Mouse (Mus musculus) limb, embryonic 12.5 days (tissue): ENCODE data around the gene Zfp865. TPM values are rescaled to one million over a fixed set of nuclear protein-coding genes. Genes with fewer than 3 reads are reported as not detected.

Source experiments
- ATAC-seq: fragments of 200-750 bp; cut with Nextera tagmentation; 2 replicates; pipeline ENCODE4 v1.8.0; 2017; ENCODE audit warnings: low read depth, moderate TSS enrichment; ENCODE audit not compliant: insufficient number of reproducible peaks, insufficient read depth, low FRiP score, low TSS enrichment
- H3K27ac ChIP-seq: fragments of 300-500 bp; sonication (generic); 2 replicates; pipeline ENCODE4 v1.5.1; 2016; ENCODE audit warnings: mild to moderate bottlenecking, moderate library complexity
- H3K27me3 ChIP-seq: fragments of 300-500 bp; sonication (generic); 2 replicates; pipeline ENCODE4 v1.6.1; 2016; ENCODE audit warnings: mild to moderate bottlenecking, moderate library complexity
- H3K36me3 ChIP-seq: fragments of 300-500 bp; sonication (generic); 2 replicates; pipeline ENCODE4 v1.6.1; 2016; ENCODE audit warnings: mild to moderate bottlenecking, moderate library complexity
- H3K4me1 ChIP-seq: fragments of 300-500 bp; sonication (generic); replicated peaks from 2 replicates; pipeline ENCODE4 v1.6.1; 2016
- H3K4me2 ChIP-seq: fragments of 300-500 bp; sonication (generic); 2 replicates; pipeline ENCODE4 v1.6.1; 2016; ENCODE audit warnings: mild to moderate bottlenecking, moderate library complexity
- H3K4me3 ChIP-seq: fragments of 300-500 bp; sonication (generic); replicated peaks from 2 replicates; pipeline ENCODE4 v1.5.1; 2016; ENCODE audit warnings: mild to moderate bottlenecking
- H3K9ac ChIP-seq: fragments of 300-500 bp; sonication (generic); replicated peaks from 2 replicates; pipeline ENCODE4 v1.6.1; 2016; ENCODE audit warnings: mild to moderate bottlenecking, moderate library complexity
- H3K9me3 ChIP-seq: fragments of 300-500 bp; sonication (generic); 2 replicates; pipeline ENCODE4 v1.6.1; 2016; ENCODE audit warnings: mild to moderate bottlenecking, moderate library complexity
- WGBS: fragments of 180-500 bp; shearing (Covaris S2); methylation state at CpG from one replicate; pipeline ENCODE4 v1.1.7; 2016; 5-methylcytosine and 5-hydroxymethylcytosine counted together
- polyA plus RNA-seq: library from polyadenylated mRNA; unstranded; fragments of >200 nt; fragmentation: Nextera tagmentation; extraction: Ambion mirVana; gene quantifications from 2 replicates; pipeline ENCODE4 v1.2.1, GENCODE M21; 2016

Zfp865 gene
- polyA plus RNA-seq, result 7.0 and 8.1 TPM in 2 replicates

DNA sequence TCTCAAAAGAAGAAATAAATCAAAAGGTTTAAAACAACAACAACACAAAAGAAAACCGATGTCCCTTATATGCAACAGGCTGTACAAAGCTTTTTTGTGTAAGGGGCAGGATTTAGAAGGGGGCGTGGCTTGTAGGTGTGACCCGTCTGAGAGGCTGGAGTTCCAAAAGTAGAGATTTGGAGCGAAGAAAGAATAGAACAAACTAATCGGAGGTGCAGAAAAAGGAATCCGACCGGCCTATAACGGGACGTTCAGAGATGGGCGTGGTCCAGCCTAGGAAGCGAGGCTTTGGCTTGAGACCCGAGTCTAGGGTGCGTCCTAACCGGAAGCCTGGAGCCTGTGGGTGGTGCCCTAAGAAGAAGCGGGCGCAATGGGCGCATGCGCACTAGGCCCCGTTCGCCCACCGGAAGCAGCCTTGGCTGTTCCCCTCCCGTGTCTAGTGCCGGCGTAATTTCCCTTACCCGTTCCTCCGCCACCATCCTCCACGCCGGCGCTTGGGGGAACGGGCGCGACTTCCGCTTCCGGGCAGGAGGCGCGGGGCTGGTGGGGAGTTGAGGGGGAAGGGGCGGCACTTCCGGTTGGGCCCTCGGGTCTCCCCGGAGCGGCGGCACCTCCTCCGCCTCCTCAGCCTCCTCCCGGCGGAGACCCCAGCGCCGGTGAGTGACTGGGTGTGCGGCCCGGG, at the start of gene Zfp865, which contains the start of gene Ccdc106:
Gene Zfp865, plus strand, starts transcription at position 377 of the 682 bp plus-strand sequence.
Gene Ccdc106, plus strand, starts transcription at position 554 of the 682 bp plus-strand sequence.
- Histone ChIP-seq H3K27me3 (no peaks in the 10 kb centered on the region), H3K4me1 (peaks cover 23% of the 10 kb centered on the region), H3K9me3 (no peaks in the 10 kb centered on the region), H3K9ac (peak within 1 kb of the TSS; percentile 93), H3K4me3 (peak within 1 kb of the TSS; percentile 84), H3K4me2 (peak within 1 kb of the TSS; percentile 87), H3K27ac (peak within 1 kb of the TSS; percentile 98), H3K36me3 (peaks cover 46% of the 10 kb centered on the region)
- peak; percentile 89 for ATAC-seq
- WGBS, result 0% methylated on average over 49 of the region's 49 CpGs

DNA sequence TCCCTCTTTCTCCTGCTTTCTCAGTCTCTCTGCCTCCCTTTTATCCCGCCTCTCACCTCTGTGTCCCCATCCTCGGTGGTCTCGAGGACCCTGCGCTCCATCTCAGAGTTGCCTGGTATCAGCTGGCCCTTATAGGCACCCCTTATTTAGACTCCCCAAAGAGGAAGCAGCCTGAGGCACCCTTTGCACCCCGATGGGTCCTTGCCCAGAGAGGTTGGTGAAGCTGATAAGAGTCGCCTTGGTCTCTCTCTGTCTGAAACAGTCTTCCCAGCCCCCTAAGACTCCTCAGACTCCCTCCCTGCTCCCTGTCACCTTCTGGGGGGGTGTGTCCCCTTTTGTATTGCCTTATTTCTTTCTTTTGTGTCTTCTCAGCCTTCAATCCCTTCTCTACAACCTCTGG, 49.1 kb upstream of the Zfp865 start, which contains the start of gene Sbk3:
Gene Sbk3, minus strand, starts transcription at position 101 of the 400 bp plus-strand sequence.
- Histone ChIP-seq H3K27me3 (peaks cover 6% of the 10 kb centered on the region), H3K4me2 (no peak within 1 kb of the TSS), H3K4me3 (no peak within 1 kb of the TSS), H3K9me3 (no peaks in the 10 kb centered on the region), H3K9ac (no peak within 1 kb of the TSS), H3K36me3 (no peaks in the 10 kb centered on the region), H3K27ac (no peak within 1 kb of the TSS), H3K4me1 (no peaks in the 10 kb centered on the region)
- ATAC-seq, result no peak
- 40% methylated on average over 6 of the region's 6 CpGs for WGBS

DNA sequence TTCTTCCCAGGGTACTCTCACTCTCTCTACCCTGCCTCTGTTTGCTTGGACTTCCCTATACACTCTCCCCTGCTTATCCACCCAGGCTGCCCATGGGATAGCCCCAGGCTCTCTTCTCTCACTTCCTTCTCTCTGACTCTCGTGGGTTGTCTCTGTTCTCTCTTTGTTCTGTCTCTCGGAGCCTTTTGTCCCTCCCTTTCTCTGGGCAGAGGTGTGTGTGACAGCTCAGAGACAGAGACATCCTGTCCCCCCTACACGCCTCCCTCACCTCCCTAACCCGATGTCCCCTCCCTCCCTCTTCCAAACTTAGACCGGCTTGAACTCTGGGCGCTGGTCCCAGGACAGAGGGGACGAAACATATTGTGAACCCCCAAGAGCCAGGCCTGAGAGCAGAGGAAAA, 48.5 kb upstream of the Zfp865 start:
- Histone ChIP-seq H3K4me2 (no peak overlapping the region), H3K36me3 (no peaks in the 10 kb centered on the region), H3K4me1 (no peaks in the 10 kb centered on the region), H3K9me3 (0 out of 2 replicates have a peak, but pooled peaks cover under 1% of the 10 kb centered on the region), H3K9ac (no peak overlapping the region), H3K27ac (no peak overlapping the region), H3K27me3 (peaks cover 6% of the 10 kb centered on the region), H3K4me3 (no peak overlapping the region)
- ATAC-seq, result no peak
- WGBS, result 20% methylated on average over 7 of the region's 7 CpGs

DNA sequence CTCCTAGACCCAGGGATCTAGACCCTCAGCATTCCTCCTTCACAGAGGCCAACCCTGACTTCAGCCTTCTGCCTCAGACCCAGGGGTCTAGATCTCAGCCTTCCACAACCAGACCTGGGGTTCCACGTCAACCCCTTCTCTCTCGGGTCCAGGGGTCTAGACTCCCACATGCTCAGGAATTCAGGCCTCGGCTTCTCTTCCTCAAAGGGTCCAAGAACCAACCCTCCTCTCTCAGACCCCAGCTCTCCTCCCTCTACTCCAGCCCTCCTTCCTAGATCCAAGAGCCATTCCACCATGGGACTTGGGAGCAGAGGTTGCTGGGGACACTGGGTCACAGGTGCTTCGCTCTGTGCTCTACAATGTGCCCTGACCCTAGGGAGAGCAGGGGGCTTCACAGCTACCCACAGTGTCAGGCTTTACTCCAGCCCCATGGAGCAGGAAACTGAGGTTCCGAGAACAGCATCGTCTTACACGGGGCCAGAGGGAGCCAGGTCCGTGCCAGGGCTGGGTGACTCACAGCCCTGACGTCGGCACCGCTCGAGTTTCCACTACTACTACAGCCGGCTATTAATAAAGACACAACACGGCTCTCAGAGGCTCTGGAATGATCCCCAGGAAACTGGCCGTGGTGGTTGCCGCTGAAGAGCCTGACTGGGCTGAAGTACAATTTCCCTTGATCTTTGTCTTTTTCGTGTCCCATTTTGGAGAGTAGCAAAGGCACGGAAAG, 47.7 kb upstream of the Zfp865 start:
- Histone ChIP-seq H3K4me1 (no peaks in the 10 kb centered on the region), H3K4me3 (no peak overlapping the region), H3K27ac (no peak overlapping the region), H3K27me3 (peaks cover 3% of the 10 kb centered on the region), H3K9ac (no peak overlapping the region), H3K9me3 (0 out of 2 replicates have a peak, but pooled peaks cover 4% of the 10 kb centered on the region), H3K36me3 (no peaks in the 10 kb centered on the region), H3K4me2 (no peak overlapping the region)
- WGBS, result 69% methylated on average over 18 of the region's 18 CpGs
- no peak; the same call in 1 of the 2 replicates for ATAC-seq

DNA sequence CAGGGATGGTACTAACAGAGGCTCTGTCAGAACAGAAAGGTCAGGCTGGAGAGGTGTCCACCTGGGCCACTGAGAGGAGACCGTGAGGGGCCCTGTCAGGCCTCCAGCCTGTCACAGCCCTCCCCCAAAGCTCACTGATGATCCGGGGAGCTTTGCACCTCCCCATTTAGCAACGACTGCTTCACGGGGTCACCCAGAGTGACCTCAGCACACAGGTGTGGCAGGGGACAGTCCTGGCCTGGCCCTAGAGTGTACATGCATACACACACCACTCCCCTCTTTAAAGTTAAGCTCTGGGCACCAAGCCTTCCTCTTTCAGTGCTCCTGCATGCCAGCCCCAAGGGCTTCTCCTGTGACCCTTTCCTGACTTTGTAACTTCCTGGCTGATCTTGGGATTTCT, 44.7 kb upstream of the Zfp865 start:
- Histone ChIP-seq H3K9me3 (0 out of 2 replicates have a peak, but pooled peaks cover 4% of the 10 kb centered on the region), H3K27ac (no peak overlapping the region), H3K4me2 (no peak overlapping the region), H3K9ac (no peak overlapping the region), H3K27me3 (no peaks in the 10 kb centered on the region; the same call in 1 of the 2 replicates), H3K4me1 (no peaks in the 10 kb centered on the region), H3K4me3 (no peak overlapping the region), H3K36me3 (no peaks in the 10 kb centered on the region)
- ATAC-seq, result no peak
- WGBS, result 44% methylated on average over 4 of the region's 4 CpGs

DNA sequence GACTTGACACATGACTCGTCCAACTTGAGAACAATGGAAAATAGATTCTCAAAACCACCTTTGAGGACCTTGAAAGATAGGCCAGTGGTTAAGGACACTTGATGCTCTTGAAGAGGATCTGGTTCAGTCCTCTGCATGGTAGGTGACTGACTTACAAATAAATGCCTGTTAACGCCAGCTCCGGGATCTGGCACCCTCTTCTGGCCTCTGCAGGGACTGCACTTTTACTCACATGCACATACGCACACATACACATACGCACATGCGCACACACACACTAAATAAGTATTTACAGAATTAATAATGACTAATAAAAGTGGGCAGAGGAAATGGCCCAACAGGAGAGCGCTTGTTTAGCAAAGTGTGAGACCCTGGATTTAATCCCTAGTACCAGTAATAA, 43.3 kb upstream of the Zfp865 start:
- Histone ChIP-seq H3K4me2 (no peak overlapping the region), H3K9me3 (0 out of 2 replicates have a peak, but pooled peaks cover 4% of the 10 kb centered on the region), H3K36me3 (no peaks in the 10 kb centered on the region), H3K4me1 (no peaks in the 10 kb centered on the region), H3K9ac (no peak overlapping the region), H3K27me3 (no peaks in the 10 kb centered on the region), H3K27ac (no peak overlapping the region), H3K4me3 (no peak overlapping the region)
- whole genome bisulfite sequencing, result 91% methylated on average over 7 of the region's 7 CpGs
- no peak for ATAC-seq

DNA sequence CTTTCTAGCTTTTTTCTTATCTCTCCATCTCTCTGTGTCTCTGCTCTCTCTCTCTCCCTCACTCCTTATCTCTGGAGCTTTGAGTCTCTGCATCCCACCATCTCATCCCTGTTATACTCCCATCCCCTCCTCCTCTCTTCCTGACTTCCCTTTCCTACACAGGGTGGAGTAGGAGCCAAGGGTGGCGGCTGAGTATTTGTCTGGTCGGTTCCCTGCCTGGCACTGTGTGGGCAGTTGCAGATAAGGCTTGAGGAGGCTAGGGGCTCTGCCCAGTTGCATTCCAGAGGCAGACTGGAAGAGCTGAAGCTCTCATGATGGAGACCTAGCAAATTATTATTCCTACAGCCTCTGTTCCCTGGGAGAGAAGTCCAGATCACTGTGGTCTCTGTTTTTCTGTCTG, 31.9 kb upstream of the Zfp865 start:
- Histone ChIP-seq H3K4me2 (no peak overlapping the region), H3K4me3 (no peak overlapping the region), H3K9ac (no peak overlapping the region), H3K4me1 (no peaks in the 10 kb centered on the region), H3K36me3 (peaks cover 22% of the 10 kb centered on the region), H3K27me3 (peaks cover 16% of the 10 kb centered on the region), H3K9me3 (peaks cover 14% of the 10 kb centered on the region), H3K27ac (no peak overlapping the region)
- no peak for ATAC-seq
- WGBS, result 70% methylated on average over 2 of the region's 2 CpGs

DNA sequence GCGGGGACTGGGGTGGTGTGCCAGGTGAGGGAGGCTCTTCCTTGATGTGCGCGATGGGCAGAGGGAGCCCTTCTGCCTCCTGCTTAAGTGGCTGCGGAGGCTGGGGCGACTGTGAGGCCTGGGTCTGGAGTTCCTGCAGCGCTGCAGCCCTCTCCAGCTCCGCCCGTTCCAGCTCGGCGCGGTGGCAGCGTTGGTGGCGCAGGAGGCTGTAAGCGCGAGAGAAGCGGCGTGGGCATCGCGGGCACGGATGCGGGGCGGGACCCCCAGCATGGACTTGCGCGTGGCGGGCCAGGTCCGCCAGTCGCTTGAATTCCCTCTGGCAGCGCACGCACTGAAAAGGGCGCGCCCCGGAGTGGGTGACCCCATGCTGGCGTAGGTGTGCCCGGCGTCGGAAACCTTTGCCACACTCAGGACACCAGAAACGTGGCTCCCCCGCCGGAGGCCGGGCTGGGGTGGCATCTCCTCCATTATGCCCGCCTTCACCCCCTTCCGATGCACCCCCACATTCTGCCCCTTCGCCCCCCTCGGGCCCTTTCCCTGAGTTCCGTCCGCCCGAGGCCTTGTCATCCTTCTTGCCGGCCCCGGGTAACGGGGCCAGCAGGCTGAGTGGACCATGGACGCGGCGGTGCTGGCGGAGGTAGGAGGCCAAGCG, 26.7 kb upstream of the Zfp865 start:
- H3K4me1 ChIP-seq, result peaks cover 25% of the 10 kb centered on the region
- H3K27ac ChIP-seq, result no peak overlapping the region
- H3K27me3 ChIP-seq, result peaks cover 33% of the 10 kb centered on the region
- no peak for ATAC-seq
- H3K4me3 ChIP-seq, result peak overlapping the region; percentile 59
- 30% methylated on average over 52 of the region's 55 CpGs for WGBS
- peaks cover 26% of the 10 kb centered on the region for H3K9me3 ChIP-seq
- peaks cover 34% of the 10 kb centered on the region for H3K36me3 ChIP-seq
- peak overlapping the region; percentile 83 for H3K4me2 ChIP-seq
- H3K9ac ChIP-seq, result peak overlapping the region; percentile 42; the same call in 1 of the 2 replicates

DNA sequence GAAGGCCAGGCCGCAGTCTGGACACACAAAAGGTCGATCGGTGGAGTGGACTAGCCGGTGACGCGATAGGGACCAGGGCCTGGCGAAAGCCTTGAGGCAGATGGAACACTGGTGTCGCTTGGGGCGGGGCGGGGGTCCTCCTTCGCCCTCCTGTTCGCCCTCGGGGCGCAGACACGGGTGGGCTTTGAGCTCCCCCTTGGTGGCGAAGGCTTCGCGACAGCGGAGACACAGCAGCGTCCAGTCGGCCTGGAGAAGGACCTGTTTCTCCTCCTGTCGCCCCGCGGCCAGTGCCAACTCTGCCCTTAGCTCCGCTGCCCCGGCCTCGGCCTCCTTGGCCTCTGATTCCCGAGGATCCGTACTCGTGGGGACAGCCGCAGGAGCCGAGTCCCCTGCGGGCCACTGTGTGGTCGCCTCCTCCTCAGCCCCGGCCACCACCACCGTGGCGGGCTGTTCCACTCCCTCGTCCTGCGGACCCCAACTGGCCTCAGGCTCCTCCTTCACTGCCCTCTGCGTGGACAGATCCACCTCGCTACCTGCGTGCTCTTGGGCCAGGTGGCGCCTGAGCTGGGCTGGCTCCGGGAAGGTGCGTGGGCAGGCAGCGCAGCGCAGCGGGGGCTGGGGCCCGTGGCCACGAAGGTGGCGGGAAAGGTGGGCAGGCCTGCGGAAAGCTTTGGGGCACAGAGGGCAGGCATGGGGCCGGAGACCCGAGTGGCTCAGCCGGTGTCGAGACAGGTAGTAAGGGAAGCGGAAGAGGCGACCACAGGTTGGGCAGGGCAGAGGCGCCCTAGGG, 26.0 kb upstream of the Zfp865 start:
- 50% methylated on average over 59 of the region's 59 CpGs for WGBS
- Histone ChIP-seq H3K4me2 (peak overlapping the region; percentile 83), H3K27ac (no peak overlapping the region), H3K27me3 (peaks cover 33% of the 10 kb centered on the region), H3K4me1 (peaks cover 25% of the 10 kb centered on the region), H3K4me3 (peak overlapping the region; percentile 59), H3K9ac (peak overlapping the region; percentile 42), H3K9me3 (peaks cover 26% of the 10 kb centered on the region), H3K36me3 (peaks cover 34% of the 10 kb centered on the region)
- no peak for ATAC-seq

DNA sequence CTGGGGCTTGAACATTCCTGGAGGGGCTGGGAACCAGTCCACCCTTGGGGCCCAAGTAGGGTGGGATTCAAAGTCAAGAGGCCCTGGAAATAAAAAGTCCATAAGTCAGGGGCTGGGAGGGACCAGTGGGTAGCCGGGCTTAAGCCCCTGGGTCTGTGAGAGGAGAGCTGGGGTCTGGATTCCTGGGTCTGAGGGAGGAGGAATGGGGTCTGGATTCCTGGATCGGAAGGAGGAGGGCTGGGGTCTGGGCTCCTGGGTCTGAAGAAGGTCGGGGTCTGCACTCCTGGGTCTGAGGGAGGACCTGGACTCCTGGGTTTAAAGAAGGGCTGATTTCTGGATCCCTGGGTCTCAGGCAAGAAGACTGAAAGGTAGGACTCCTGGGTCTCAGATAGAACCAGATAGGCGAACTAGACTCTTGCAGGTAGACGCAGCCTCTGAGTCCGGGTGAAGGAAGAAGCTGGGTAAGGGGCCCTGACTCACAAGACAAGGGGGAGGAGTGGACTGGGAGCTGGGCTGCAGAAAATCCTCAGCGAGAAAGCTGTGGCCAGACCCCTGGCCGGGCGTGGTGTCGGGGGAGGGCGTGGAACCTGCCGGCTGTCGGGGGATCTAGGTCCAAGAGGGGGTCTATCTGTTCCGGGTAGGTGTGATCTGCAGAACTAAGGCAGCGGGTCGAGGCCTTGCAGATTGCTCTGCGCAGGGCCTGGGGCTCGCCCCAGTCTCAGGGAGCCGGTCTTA, 24.7 kb upstream of the Zfp865 start:
- H3K4me1 ChIP-seq, result peaks cover 25% of the 10 kb centered on the region
- peak overlapping the region; percentile 74 for H3K9ac ChIP-seq
- WGBS, result 5% methylated on average over 19 of the region's 19 CpGs
- H3K27me3 ChIP-seq, result peaks cover 33% of the 10 kb centered on the region
- H3K27ac ChIP-seq, result no peak overlapping the region
- ATAC-seq, result peak; percentile 75
- H3K4me2 ChIP-seq, result peak overlapping the region; percentile 83
- peaks cover 22% of the 10 kb centered on the region for H3K9me3 ChIP-seq
- H3K4me3 ChIP-seq, result peak overlapping the region; percentile 59
- peaks cover 34% of the 10 kb centered on the region for H3K36me3 ChIP-seq
